Mouse (Mus musculus): Measurements from ENCODE around the gene Tnfrsf19.
A peak's percentile ranks its signal among the peaks of the same experiment; 100 is the strongest.

The Tnfrsf19 gene

GRCm38 (mm10) chr14:61046091-61046681 lies at the start of gene Tnfrsf19:
Tnfrsf19 (minus strand) TSS chr14:61046490.
- DNase-seq (ENCODE audit: low spot score), result peak; percentile 90

GRCm38 (mm10) chr14:61092073-61092472 lies 45.8 kb upstream of the Tnfrsf19 start:
- DNase-seq (ENCODE audit: low spot score), result no peak

GRCm38 (mm10) chr14:61090955-61091354 lies 44.7 kb upstream of the Tnfrsf19 start:
- no peak for DNase-seq (ENCODE audit: low spot score)

GRCm38 (mm10) chr14:61088187-61088586 lies 41.9 kb upstream of the Tnfrsf19 start:
- no peak for DNase-seq (ENCODE audit: low spot score)

- DNase-seq (ENCODE audit: low spot score), result peak; percentile 15
These were observed 39.0 kb upstream of the Tnfrsf19 start for GRCm38 (mm10) chr14:61085325-61085724.

- no peak for DNase-seq (ENCODE audit: low spot score)
These were observed 23.3 kb upstream of the Tnfrsf19 start for GRCm38 (mm10) chr14:61069555-61069954.

- DNase-seq (ENCODE audit: low spot score), result peak; percentile 47
These were observed 15.4 kb upstream of the Tnfrsf19 start for GRCm38 (mm10) chr14:61061729-61062128.

GRCm38 (mm10) chr14:61059316-61059945 lies 13.1 kb upstream of the Tnfrsf19 start:
- no peak for DNase-seq (ENCODE audit: low spot score)

GRCm38 (mm10) chr14:61056962-61057361 lies 10.7 kb upstream of the Tnfrsf19 start:
- peak; percentile 66 for DNase-seq (ENCODE audit: low spot score)

- DNase-seq (ENCODE audit: low spot score), result peak; percentile 82
These were observed 10.2 kb upstream of the Tnfrsf19 start for GRCm38 (mm10) chr14:61056445-61056844.

- DNase-seq (ENCODE audit: low spot score), result no peak
These were observed 9.6 kb upstream of the Tnfrsf19 start for GRCm38 (mm10) chr14:61055864-61056263.

GRCm38 (mm10) chr14:61052163-61052562 lies 5.9 kb upstream of the Tnfrsf19 start:
- no peak for DNase-seq (ENCODE audit: low spot score)

GRCm38 (mm10) chr14:61045446-61046090 lies 722 bp downstream of the Tnfrsf19 start:
- no peak for DNase-seq (ENCODE audit: low spot score)

GRCm38 (mm10) chr14:61044316-61044715 lies 2.0 kb downstream of the Tnfrsf19 start:
- no peak for DNase-seq (ENCODE audit: low spot score)

- DNase-seq (ENCODE audit: low spot score), result no peak
These were observed 2.6 kb downstream of the Tnfrsf19 start for GRCm38 (mm10) chr14:61043511-61044310.

GRCm38 (mm10) chr14:61042291-61042690 lies 4.0 kb downstream of the Tnfrsf19 start:
- no peak for DNase-seq (ENCODE audit: low spot score)

GRCm38 (mm10) chr14:61040236-61040635 lies 6.1 kb downstream of the Tnfrsf19 start:
- DNase-seq (ENCODE audit: low spot score), result no peak

GRCm38 (mm10) chr14:61038082-61038472 lies 8.2 kb downstream of the Tnfrsf19 start:
- DNase-seq (ENCODE audit: low spot score), result no peak

GRCm38 (mm10) chr14:61037321-61038081 lies 8.8 kb downstream of the Tnfrsf19 start:
- DNase-seq (ENCODE audit: low spot score), result no peak

- DNase-seq (ENCODE audit: low spot score), result no peak
These were observed 15.9 kb downstream of the Tnfrsf19 start for GRCm38 (mm10) chr14:61030366-61030765.

GRCm38 (mm10) chr14:61024006-61024405 lies 22.3 kb downstream of the Tnfrsf19 start:
- DNase-seq (ENCODE audit: low spot score), result no peak

- no peak for DNase-seq (ENCODE audit: low spot score)
These were observed 23.9 kb downstream of the Tnfrsf19 start for GRCm38 (mm10) chr14:61022383-61022782.

Data from T-cell, adult 2 months (primary cell).